Mouse (Mus musculus) cortical plate, adult 2 months (tissue): Measurements from ENCODE around the gene Lair1. TPM values are rescaled to one million over a fixed set of nuclear protein-coding genes. Genes with fewer than 3 reads are reported as not detected.
"Not testable (repeated sequence)": the region's sequence is repeated elsewhere in the genome, so short reads cannot be mapped to it uniquely, and the experiment has no call there.

Experiments used
- H3K27ac ChIP-seq: fragments of 200-500 bp; 2 replicates; pipeline ENCODE4 v1.5.1; 2012; ENCODE audit warnings: low read length, control low read depth, inconsistent platforms; ENCODE audit not compliant: insufficient read depth
- H3K4me1 ChIP-seq: fragments of 200-500 bp; 2 replicates; pipeline ENCODE4 v1.6.1; 2011; ENCODE audit warnings: low read length; ENCODE audit not compliant: control insufficient read depth, insufficient read depth
- H3K4me3 ChIP-seq: fragments of 200-500 bp; 2 replicates; pipeline ENCODE4 v1.5.1; 2011; ENCODE audit warnings: mild to moderate bottlenecking, low read length, control low read depth; ENCODE audit not compliant: insufficient read depth
- CTCF ChIP-seq: fragments of 200-500 bp; IDR thresholded peaks from 2 replicates; pipeline ENCODE4 v1.5.1; 2011; ENCODE audit warnings: mild to moderate bottlenecking, control low read depth, low read length; ENCODE audit not compliant: insufficient read depth; ENCODE audit errors: extremely low read depth
- POLR2A ChIP-seq: fragments of 200-500 bp; IDR thresholded peaks from 2 replicates; pipeline ENCODE4 v1.6.1; 2011; ENCODE audit warnings: mild to moderate bottlenecking, low read length, control low read depth; ENCODE audit not compliant: insufficient read depth; ENCODE audit errors: extremely low read depth
- polyA plus RNA-seq: library from polyadenylated mRNA; depleted of rRNA; stranded (reverse); fragments of >200 nt; gene quantifications from 2 replicates; pipeline ENCODE4 v1.2.3, GENCODE M21; 2012; rRNA removed

Gene Lair1
- polyA plus RNA-seq, 1 experiment = 9.3 TPM

- Histone ChIP-seq H3K27ac (no peak overlapping the region), H3K4me1 (no peaks in the 10 kb centered on the region), H3K4me3 (no peak overlapping the region)
- TF ChIP-seq CTCF (peak; percentile 59), POLR2A (no peak)
Measured at GRCm38 (mm10) chr7:4026794-4027421, 36.1 kb downstream of the Lair1 start.

- not testable (repeated sequence) for H3K4me1 ChIP-seq, H3K4me3 ChIP-seq, H3K27ac ChIP-seq
Measured at GRCm38 (mm10) chr7:4004636-4005035, 58.4 kb downstream of the Lair1 start.

- H3K27ac ChIP-seq, H3K4me3 ChIP-seq, H3K4me1 ChIP-seq: not testable (repeated sequence)
Measured at GRCm38 (mm10) chr7:4003996-4004395, 59.0 kb downstream of the Lair1 start.

- Histone ChIP-seq H3K4me1 (no peaks in the 10 kb centered on the region), H3K27ac (no peak overlapping the region), H3K4me3 (no peak overlapping the region)
- TF ChIP-seq CTCF (no peak), POLR2A (no peak)
Measured at GRCm38 (mm10) chr7:3962017-3962416, 101.0 kb downstream of the Lair1 start.

- no peak overlapping the region for H3K4me3 ChIP-seq
- no peaks in the 10 kb centered on the region for H3K4me1 ChIP-seq
- TF ChIP-seq CTCF (no peak), POLR2A (no peak)
- no peak overlapping the region for H3K27ac ChIP-seq
Measured at GRCm38 (mm10) chr7:3957387-3957786, 105.6 kb downstream of the Lair1 start.

Other genes with a start within 250 kb of the Lair1 start
- gene Gm15448, start 237.5 kb downstream of the Lair1 start, polyA plus RNA-seq = not detected in 2 replicates
- gene Pira2, start 218.2 kb downstream of the Lair1 start, polyA plus RNA-seq = not detected in 2 replicates
- 0.06 TPM in 1 of 2 replicates, not detected in the other for gene Gm14548, start 165.1 kb downstream of the Lair1 start, polyA plus RNA-seq
- 0.06 TPM in 1 of 2 replicates, not detected in the other for gene Lilra6, start 147.7 kb downstream of the Lair1 start, polyA plus RNA-seq
- 817 and 841 TPM in 2 replicates for gene Ttyh1, start 56.2 kb upstream of the Lair1 start, polyA plus RNA-seq
- 481 and 484 TPM in 2 replicates for gene Leng8, start 73.8 kb upstream of the Lair1 start, polyA plus RNA-seq
- gene Leng9, start 87.2 kb upstream of the Lair1 start, polyA plus RNA-seq = 8.4 and 8.5 TPM in 2 replicates
- gene Cdc42ep5, start 101.7 kb upstream of the Lair1 start, polyA plus RNA-seq = 3.7 and 4.8 TPM in 2 replicates
- gene Lilra5, start 174.6 kb upstream of the Lair1 start, polyA plus RNA-seq = 0.13 TPM in 2 replicates